Mouse (Mus musculus): Measurements from ENCODE around the gene Shroom3. TPM values are rescaled to one million over a fixed set of nuclear protein-coding genes. Genes with fewer than 3 reads are reported as not detected.

Shroom3 gene
- polyA plus RNA-seq, 1 experiment from 2014 or later, result 8.3 TPM

- Histone ChIP-seq H3K9me3 (ENCODE audit: control insufficient read depth, low read depth, low read length) (no peaks in the 10 kb centered on the region), H3K27ac (ENCODE audit: low read length) (no peak overlapping the region; the same call in 1 of the 2 replicates), H3K27me3 (ENCODE audit: control insufficient read depth, insufficient read depth, low read length) (no peaks in the 10 kb centered on the region), H3K4me1 (ENCODE audit: control insufficient read depth, insufficient read depth, low read length) (peaks cover 26% of the 10 kb centered on the region), H3K36me3 (ENCODE audit: control insufficient read depth, insufficient read depth, low read length) (no peaks in the 10 kb centered on the region), H3K4me2 (replicated peaks; ENCODE audit: low read depth, low read length) (no peak overlapping the region), H3K9ac (replicated peaks; ENCODE audit: low read depth, low read length) (no peak overlapping the region), H3K4me3 (ENCODE audit: low read depth, low read length) (no peak overlapping the region)
- 34% methylated on average over 7 of the region's 7 CpGs for WGBS
- no peak for ATAC-seq (ENCODE audit: insufficient number of reproducible peaks, insufficient read depth, low FRiP score, low read depth)
Measured at GRCm38 (mm10) chr5:92811761-92812160, 128.5 kb downstream of the Shroom3 start.

GRCm38 (mm10) chr5:92812936-92813335 lies 129.7 kb downstream of the Shroom3 start:
- Histone ChIP-seq H3K27me3 (ENCODE audit: control insufficient read depth, insufficient read depth, low read length) (no peaks in the 10 kb centered on the region), H3K9me3 (ENCODE audit: control insufficient read depth, low read depth, low read length) (no peaks in the 10 kb centered on the region), H3K4me3 (ENCODE audit: low read depth, low read length) (no peak overlapping the region), H3K4me2 (replicated peaks; ENCODE audit: low read depth, low read length) (no peak overlapping the region), H3K36me3 (ENCODE audit: control insufficient read depth, insufficient read depth, low read length) (no peaks in the 10 kb centered on the region), H3K4me1 (ENCODE audit: control insufficient read depth, insufficient read depth, low read length) (peaks cover 26% of the 10 kb centered on the region), H3K27ac (ENCODE audit: low read length) (no peak overlapping the region), H3K9ac (replicated peaks; ENCODE audit: low read depth, low read length) (no peak overlapping the region)
- 12% methylated on average over 8 of the region's 8 CpGs for WGBS
- ATAC-seq (ENCODE audit: insufficient number of reproducible peaks, insufficient read depth, low FRiP score, low read depth), result peak; percentile 51; the same call in 1 of the 2 replicates

GRCm38 (mm10) chr5:92813562-92813961 lies 130.3 kb downstream of the Shroom3 start:
- H3K27ac ChIP-seq (ENCODE audit: low read length), result no peak overlapping the region
- no peak overlapping the region for H3K4me2 ChIP-seq (replicated peaks; ENCODE audit: low read depth, low read length)

GRCm38 (mm10) chr5:92814621-92815020 lies 131.4 kb downstream of the Shroom3 start:
- Histone ChIP-seq H3K36me3 (ENCODE audit: control insufficient read depth, insufficient read depth, low read length) (no peaks in the 10 kb centered on the region), H3K9me3 (ENCODE audit: control insufficient read depth, low read depth, low read length) (no peaks in the 10 kb centered on the region), H3K27ac (ENCODE audit: low read length) (no peak overlapping the region), H3K9ac (replicated peaks; ENCODE audit: low read depth, low read length) (no peak overlapping the region), H3K4me3 (ENCODE audit: low read depth, low read length) (no peak overlapping the region), H3K4me1 (ENCODE audit: control insufficient read depth, insufficient read depth, low read length) (peaks cover 19% of the 10 kb centered on the region), H3K27me3 (ENCODE audit: control insufficient read depth, insufficient read depth, low read length) (no peaks in the 10 kb centered on the region), H3K4me2 (replicated peaks; ENCODE audit: low read depth, low read length) (no peak overlapping the region)
- 67% methylated on average over 3 of the region's 3 CpGs for WGBS
- ATAC-seq (ENCODE audit: insufficient number of reproducible peaks, insufficient read depth, low FRiP score, low read depth), result no peak

More at GRCm38 (mm10) chr5:92813562-92813961, 130.3 kb downstream of the Shroom3 start:
- no peaks in the 10 kb centered on the region for H3K27me3 ChIP-seq (ENCODE audit: control insufficient read depth, insufficient read depth, low read length)
- H3K4me1 ChIP-seq (ENCODE audit: control insufficient read depth, insufficient read depth, low read length), result peaks cover 20% of the 10 kb centered on the region
- H3K36me3 ChIP-seq (ENCODE audit: control insufficient read depth, insufficient read depth, low read length), result no peaks in the 10 kb centered on the region
- H3K4me3 ChIP-seq (ENCODE audit: low read depth, low read length), result no peak overlapping the region
- 81% methylated on average over 5 of the region's 5 CpGs for WGBS
- H3K9me3 ChIP-seq (ENCODE audit: control insufficient read depth, low read depth, low read length), result no peaks in the 10 kb centered on the region
- ATAC-seq (ENCODE audit: insufficient number of reproducible peaks, insufficient read depth, low FRiP score, low read depth), result no peak
- no peak overlapping the region for H3K9ac ChIP-seq (replicated peaks; ENCODE audit: low read depth, low read length)

- H3K9ac ChIP-seq (replicated peaks; ENCODE audit: low read depth, low read length), result no peak overlapping the region
- no peak overlapping the region for H3K27ac ChIP-seq (ENCODE audit: low read length)
- no peaks in the 10 kb centered on the region for H3K36me3 ChIP-seq (ENCODE audit: control insufficient read depth, insufficient read depth, low read length)
- no peak overlapping the region for H3K4me2 ChIP-seq (replicated peaks; ENCODE audit: low read depth, low read length)
- 52% methylated on average over 11 of the region's 11 CpGs for WGBS
- H3K4me3 ChIP-seq (ENCODE audit: low read depth, low read length), result no peak overlapping the region
- no peaks in the 10 kb centered on the region for H3K27me3 ChIP-seq (ENCODE audit: control insufficient read depth, insufficient read depth, low read length)
- no peak for ATAC-seq (ENCODE audit: insufficient number of reproducible peaks, insufficient read depth, low FRiP score, low read depth)
- peaks cover 8% of the 10 kb centered on the region; the same call in 1 of the 2 replicates for H3K4me1 ChIP-seq (ENCODE audit: control insufficient read depth, insufficient read depth, low read length)
- no peaks in the 10 kb centered on the region for H3K9me3 ChIP-seq (ENCODE audit: control insufficient read depth, low read depth, low read length)
Measured at GRCm38 (mm10) chr5:92817122-92817822, 134.0 kb downstream of the Shroom3 start.

GRCm38 (mm10) chr5:92821370-92821769 lies 138.1 kb downstream of the Shroom3 start:
- no peak for ATAC-seq (ENCODE audit: insufficient number of reproducible peaks, insufficient read depth, low FRiP score, low read depth)
- no peaks in the 10 kb centered on the region for H3K36me3 ChIP-seq (ENCODE audit: control insufficient read depth, insufficient read depth, low read length)
- no peak overlapping the region for H3K4me3 ChIP-seq (ENCODE audit: low read depth, low read length)
- H3K4me2 ChIP-seq (replicated peaks; ENCODE audit: low read depth, low read length), result no peak overlapping the region
- H3K27me3 ChIP-seq (ENCODE audit: control insufficient read depth, insufficient read depth, low read length), result no peaks in the 10 kb centered on the region
- no peak overlapping the region for H3K27ac ChIP-seq (ENCODE audit: low read length)
- no peaks in the 10 kb centered on the region for H3K9me3 ChIP-seq (ENCODE audit: control insufficient read depth, low read depth, low read length)
- H3K4me1 ChIP-seq (ENCODE audit: control insufficient read depth, insufficient read depth, low read length), result 0 out of 2 replicates have a peak, but pooled peaks cover 3% of the 10 kb centered on the region
- WGBS, result 60% methylated on average over 3 of the region's 3 CpGs
- H3K9ac ChIP-seq (replicated peaks; ENCODE audit: low read depth, low read length), result no peak overlapping the region

GRCm38 (mm10) chr5:92823495-92823894 lies 140.3 kb downstream of the Shroom3 start:
- H3K4me1 ChIP-seq (ENCODE audit: control insufficient read depth, insufficient read depth, low read length), result 0 out of 2 replicates have a peak, but pooled peaks cover 3% of the 10 kb centered on the region
- ATAC-seq (ENCODE audit: insufficient number of reproducible peaks, insufficient read depth, low FRiP score, low read depth), result no peak
- H3K9me3 ChIP-seq (ENCODE audit: control insufficient read depth, low read depth, low read length), result no peaks in the 10 kb centered on the region
- H3K4me3 ChIP-seq (ENCODE audit: low read depth, low read length), result no peak overlapping the region
- no peaks in the 10 kb centered on the region for H3K36me3 ChIP-seq (ENCODE audit: control insufficient read depth, insufficient read depth, low read length)
- 71% methylated on average over 7 of the region's 7 CpGs for WGBS
- H3K9ac ChIP-seq (replicated peaks; ENCODE audit: low read depth, low read length), result no peak overlapping the region
- no peaks in the 10 kb centered on the region for H3K27me3 ChIP-seq (ENCODE audit: control insufficient read depth, insufficient read depth, low read length)
- H3K27ac ChIP-seq (ENCODE audit: low read length), result no peak overlapping the region
- no peak overlapping the region for H3K4me2 ChIP-seq (replicated peaks; ENCODE audit: low read depth, low read length)

- Histone ChIP-seq H3K4me1 (ENCODE audit: control insufficient read depth, insufficient read depth, low read length) (0 out of 2 replicates have a peak, but pooled peaks cover 3% of the 10 kb centered on the region), H3K9ac (replicated peaks; ENCODE audit: low read depth, low read length) (no peak overlapping the region), H3K9me3 (ENCODE audit: control insufficient read depth, low read depth, low read length) (no peaks in the 10 kb centered on the region), H3K36me3 (ENCODE audit: control insufficient read depth, insufficient read depth, low read length) (no peaks in the 10 kb centered on the region), H3K27ac (ENCODE audit: low read length) (no peak overlapping the region), H3K4me3 (ENCODE audit: low read depth, low read length) (no peak overlapping the region), H3K27me3 (ENCODE audit: control insufficient read depth, insufficient read depth, low read length) (no peaks in the 10 kb centered on the region), H3K4me2 (replicated peaks; ENCODE audit: low read depth, low read length) (no peak overlapping the region)
- 68% methylated on average over 10 of the region's 10 CpGs for WGBS
- ATAC-seq (ENCODE audit: insufficient number of reproducible peaks, insufficient read depth, low FRiP score, low read depth), result 0 out of 2 replicates have a peak, but pooled peaks have one; percentile 53
Measured at GRCm38 (mm10) chr5:92824304-92825009, 141.2 kb downstream of the Shroom3 start.

All from stomach, embryonic 14.5 days (tissue).